Mouse (Mus musculus): Measurements from ENCODE around the gene Lss. TPM values are rescaled to one million over a fixed set of nuclear protein-coding genes. Genes with fewer than 3 reads are reported as not detected.

Lss gene
- polyA plus RNA-seq, 1 experiment from 2014 or later: 13.7 TPM

- H3K9me3 ChIP-seq (ENCODE audit: control insufficient read depth): no peaks in the 10 kb centered on the region
- H3K27me3 ChIP-seq (replicated peaks; ENCODE audit: control insufficient read depth, insufficient read depth, low read length): no peaks in the 10 kb centered on the region
- no peak for ATAC-seq
- H3K4me1 ChIP-seq (replicated peaks; ENCODE audit: control insufficient read depth, insufficient read depth, low read length): no peaks in the 10 kb centered on the region
- 73% methylated on average over 3 of the region's 3 CpGs for WGBS
- H3K9ac ChIP-seq (ENCODE audit: low read depth, low read length): no peak overlapping the region
- H3K4me3 ChIP-seq (ENCODE audit: low read depth, low read length): no peak overlapping the region
- peaks cover 21% of the 10 kb centered on the region; the same call in 1 of the 2 replicates for H3K36me3 ChIP-seq (ENCODE audit: control insufficient read depth, insufficient read depth)
- H3K27ac ChIP-seq (ENCODE audit: low read depth, low read length): no peak overlapping the region
- TF ChIP-seq CTCF (IDR thresholded peaks at IDR 0.05; ENCODE audit: low read depth): no peak
- no peak overlapping the region for H3K4me2 ChIP-seq (replicated peaks; ENCODE audit: low read depth)
These were observed 71.3 kb downstream of the Lss start for GRCm38 (mm10) chr10:76602690-76603089.

Other genes with a start within 250 kb of the Lss start
- gene Dip2a, start 186.3 kb upstream of the Lss start, polyA plus RNA-seq (2015; fragmentation: Nextera tagmentation; extraction: Ambion mirVana): 5.0 and 6.3 TPM in 2 replicates
- gene AC141477.1, start 91.1 kb upstream of the Lss start, polyA plus RNA-seq (2015; fragmentation: Nextera tagmentation; extraction: Ambion mirVana): not detected in 2 replicates
- 5.6 and 6.2 TPM in 2 replicates for gene Pcnt, start 88.8 kb upstream of the Lss start, polyA plus RNA-seq (2015; fragmentation: Nextera tagmentation; extraction: Ambion mirVana)
- not detected in 2 replicates for gene 2610028H24Rik, start 82.5 kb upstream of the Lss start, polyA plus RNA-seq (2015; fragmentation: Nextera tagmentation; extraction: Ambion mirVana)
- 22.5 and 34.4 TPM in 2 replicates for gene Mcm3ap, start 62.7 kb upstream of the Lss start, polyA plus RNA-seq (2015; fragmentation: Nextera tagmentation; extraction: Ambion mirVana)
- 2.7 and 2.9 TPM in 2 replicates for gene Ybey, start 62.5 kb upstream of the Lss start, polyA plus RNA-seq (2015; fragmentation: Nextera tagmentation; extraction: Ambion mirVana)
- gene Spatc1l, start 30.7 kb downstream of the Lss start, polyA plus RNA-seq (2015; fragmentation: Nextera tagmentation; extraction: Ambion mirVana): not detected in 2 replicates
- 0.83 and 1.2 TPM in 2 replicates for gene Ftcd, start 44.1 kb downstream of the Lss start, polyA plus RNA-seq (2015; fragmentation: Nextera tagmentation; extraction: Ambion mirVana)
- gene Col6a2, start 92.0 kb downstream of the Lss start, polyA plus RNA-seq (2015; fragmentation: Nextera tagmentation; extraction: Ambion mirVana): 99.2 and 101 TPM in 2 replicates
- 112 and 113 TPM in 2 replicates for gene Col6a1, start 194.6 kb downstream of the Lss start, polyA plus RNA-seq (2015; fragmentation: Nextera tagmentation; extraction: Ambion mirVana)